In genomic region chr19:29063577-29064363, GRCm38 (mm10) we compare ENCODE assay signal across 8 mouse cellular contexts. TPM values are rescaled to one million over a fixed set of nuclear protein-coding genes. Genes with fewer than 3 reads are reported as not detected.
DNase-seq lines count a peak whose midpoint lies in the region; ATAC-seq lines count a peak whose summit lies in the region.

No protein-coding gene starts in this region.

- H3K27me3 ChIP-seq in intestine, embryonic 15.5 days (replicated peaks) = no peaks in the 10 kb centered on the region

- peak; percentile 76 for ATAC-seq in intestine, embryonic 15.5 days

- H3K27ac ChIP-seq in intestine, embryonic 15.5 days = no peak overlapping the region

- no peaks in the 10 kb centered on the region for H3K36me3 ChIP-seq in intestine, embryonic 15.5 days

- peaks cover 13% of the 10 kb centered on the region; the same call in 1 of the 2 replicates for H3K4me1 ChIP-seq in intestine, embryonic 15.5 days (replicated peaks)

- peak overlapping the region; percentile 45 for H3K4me2 ChIP-seq in intestine, embryonic 15.5 days (replicated peaks)

- H3K9me3 ChIP-seq in intestine, embryonic 15.5 days = no peaks in the 10 kb centered on the region

- H3K9ac ChIP-seq in intestine, embryonic 15.5 days = no peak overlapping the region

- 16% methylated on average over 18 of the region's 18 CpGs for whole genome bisulfite sequencing in intestine, embryonic 15.5 days

- peak; percentile 87 for DNase-seq in adrenal gland, adult 8-10 months
- DNase-seq in embryo, embryonic 11.5 days (ENCODE audit: low read depth, low spot score) = peak; percentile 77
- DNase-seq in gastrocnemius, postnatal 36 days = peak; percentile 88 to 90
- DNase-seq in left cerebral cortex, postnatal 25 days (ENCODE audit: low spot score in 2 of 2) = peak; percentile 90
- DNase-seq in mesoderm, embryonic 11.5 days (ENCODE audit: low read depth, low spot score) = peak; percentile 91
- peak; percentile 83 for DNase-seq in right cerebral cortex, postnatal 25 days
- DNase-seq in urinary bladder, postnatal 36 days (ENCODE audit: low spot score in 2 of 2) = peak; percentile 90 to 93

- intact Hi-C loops in gastrocnemius, postnatal 36 days (cut with DNase I) = loop anchor here (1.0 to 5.0 kb wide), 3 partner anchors 190 to 291 kb away; no protein-coding TSS in a partner anchor
- intact Hi-C loops in left cerebral cortex, postnatal 25 days (cut with DNase I) = loop anchor here (2.0 to 10.0 kb wide), 3 partner anchors 189 to 441 kb away; no protein-coding TSS in a partner anchor

- H3K4me3 ChIP-seq in intestine, embryonic 15.5 days (replicated peaks) = no peak overlapping the region

RNA-seq across cellular contexts. Expression of gene Ak3, which starts 16.0 kb away (rescaled TPM):
- total RNA-seq in adrenal gland, adult 8-10 months (2022) = 100 to 1,000 TPM; 109 to 240 (median 158) TPM
- 10 to 100 TPM; 47.4 to 49.0 TPM for total RNA-seq in gastrocnemius, postnatal 36 days (2021)
- polyA plus RNA-seq in intestine, embryonic 15.5 days (2015; fragmentation: Nextera tagmentation; extraction: Ambion mirVana) = 98.6 and 101 TPM in 2 replicates
- total RNA-seq in left cerebral cortex, postnatal 25 days (2021) = 10 to 100 TPM; 56.9 to 60.6 TPM

RNA-seq across cellular contexts. Expression of gene Rcl1, which starts 37.4 kb away (rescaled TPM):
- total RNA-seq in adrenal gland, adult 8-10 months (2022) = 10 to 100 TPM; 23.7 to 36.2 (median 30.0) TPM
- 10 to 100 TPM in 1 of 2 experiments, 1 to 10 TPM in 1; 4.8 to 11.0 TPM for total RNA-seq in gastrocnemius, postnatal 36 days (2021)
- 63.0 and 67.1 TPM in 2 replicates for polyA plus RNA-seq in intestine, embryonic 15.5 days (2015; fragmentation: Nextera tagmentation; extraction: Ambion mirVana)
- total RNA-seq in left cerebral cortex, postnatal 25 days (2021) = 10 to 100 TPM; 12.5 to 13.3 TPM
